Mouse (Mus musculus) yolk sac, embryonic 10.5 days (tissue): ENCODE measurements around the gene Snrnp70.
A peak's percentile ranks its signal among the peaks of the same experiment; 100 is the strongest.
"Not testable (repeated sequence)": the region's sequence is repeated elsewhere in the genome, so short reads cannot be mapped to it uniquely, and the experiment has no call there.

ENCODE experiments used
- DNase-seq: peaks from one replicate; pipeline ENCODE4 v3.0.0-alpha.2; 2017; ENCODE audit warnings: low spot score

Snrnp70 gene

DNA sequence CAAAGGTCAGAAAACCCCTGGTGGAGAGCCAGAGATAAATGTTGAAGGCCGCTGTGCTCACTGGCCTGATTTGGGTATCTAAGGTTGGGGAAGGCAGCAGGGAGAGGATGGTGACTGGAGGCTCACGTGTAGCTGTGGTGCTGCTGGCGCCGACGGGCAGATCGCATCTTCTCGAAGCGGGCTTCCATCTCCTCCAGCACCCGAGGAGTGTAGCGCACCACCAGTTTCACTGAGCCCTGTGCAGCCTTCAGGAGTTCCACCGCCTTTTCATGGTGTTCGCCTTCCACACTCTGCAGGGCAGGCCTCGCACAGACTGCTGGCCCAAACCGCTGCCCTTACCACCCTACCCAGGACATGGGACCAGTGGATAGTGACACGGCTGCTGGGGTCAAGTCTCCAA, 27.4 kb downstream of the Snrnp70 start:
- DNase-seq: no peak

DNA sequence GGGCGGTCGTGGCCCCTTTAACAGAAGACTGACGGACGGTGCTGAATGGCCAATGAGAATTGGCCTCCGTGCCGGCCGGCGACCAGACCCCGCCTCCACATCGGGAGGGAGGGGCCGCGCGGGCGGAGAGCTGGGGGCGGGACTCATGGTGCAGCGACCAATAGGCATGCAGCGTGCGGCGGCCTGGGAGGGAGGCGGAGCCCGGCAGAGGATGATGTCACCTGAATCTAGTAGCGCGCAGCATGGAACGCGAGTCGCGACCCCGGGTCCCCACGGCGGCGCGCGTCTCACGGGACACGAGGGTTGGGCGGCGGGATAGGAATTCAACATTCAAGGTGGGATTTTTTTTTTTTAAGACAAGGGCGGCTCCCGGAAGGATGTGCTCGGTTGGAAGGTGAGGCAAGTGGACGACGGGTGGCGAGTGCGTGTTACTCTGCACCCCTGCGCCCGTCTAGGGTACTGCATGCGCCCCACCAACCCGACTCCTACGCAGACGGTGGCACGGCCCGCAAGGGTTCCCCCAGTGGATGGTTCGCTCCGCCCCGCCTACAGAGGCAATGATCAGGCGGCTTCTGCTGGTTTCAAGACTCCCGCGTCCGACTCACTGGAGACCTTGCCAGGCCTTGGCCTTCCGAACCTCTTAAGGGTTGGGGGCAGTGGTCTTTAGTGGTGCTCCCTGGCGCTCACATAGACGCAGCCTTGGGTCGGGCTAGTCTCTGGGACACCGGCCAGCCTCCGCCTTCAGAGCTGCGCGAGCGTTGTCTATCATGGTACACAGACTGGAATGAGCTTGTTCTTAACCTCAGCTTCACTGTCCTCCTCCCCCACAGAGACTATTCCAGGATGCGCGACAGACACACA, 28.3 kb downstream of the Snrnp70 start:
- peak; percentile 97 for DNase-seq

DNA sequence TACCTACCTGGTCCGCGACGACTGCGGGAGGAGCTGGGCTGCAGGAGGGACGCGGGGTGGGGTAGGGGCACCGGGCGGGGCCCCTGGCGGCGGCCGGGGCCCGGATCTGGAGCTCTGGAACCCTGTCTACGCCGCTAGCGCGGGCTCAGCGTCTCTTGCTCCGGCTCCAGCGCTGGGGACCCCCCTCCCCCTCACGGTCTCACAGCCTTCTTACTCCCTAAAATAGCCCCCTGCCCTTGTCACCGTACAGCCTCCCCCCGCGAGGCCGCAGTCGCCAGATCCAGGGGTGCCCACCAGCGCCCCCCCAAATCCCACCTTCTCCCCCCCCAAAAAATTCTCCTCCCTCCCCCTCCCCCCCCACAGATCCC, 28.9 kb downstream of the Snrnp70 start, which contains the start of gene Ppfia3:
Gene Ppfia3 (minus strand): TSS at position 368 of the 368 bp plus-strand sequence.
- DNase-seq: no peak

DNA sequence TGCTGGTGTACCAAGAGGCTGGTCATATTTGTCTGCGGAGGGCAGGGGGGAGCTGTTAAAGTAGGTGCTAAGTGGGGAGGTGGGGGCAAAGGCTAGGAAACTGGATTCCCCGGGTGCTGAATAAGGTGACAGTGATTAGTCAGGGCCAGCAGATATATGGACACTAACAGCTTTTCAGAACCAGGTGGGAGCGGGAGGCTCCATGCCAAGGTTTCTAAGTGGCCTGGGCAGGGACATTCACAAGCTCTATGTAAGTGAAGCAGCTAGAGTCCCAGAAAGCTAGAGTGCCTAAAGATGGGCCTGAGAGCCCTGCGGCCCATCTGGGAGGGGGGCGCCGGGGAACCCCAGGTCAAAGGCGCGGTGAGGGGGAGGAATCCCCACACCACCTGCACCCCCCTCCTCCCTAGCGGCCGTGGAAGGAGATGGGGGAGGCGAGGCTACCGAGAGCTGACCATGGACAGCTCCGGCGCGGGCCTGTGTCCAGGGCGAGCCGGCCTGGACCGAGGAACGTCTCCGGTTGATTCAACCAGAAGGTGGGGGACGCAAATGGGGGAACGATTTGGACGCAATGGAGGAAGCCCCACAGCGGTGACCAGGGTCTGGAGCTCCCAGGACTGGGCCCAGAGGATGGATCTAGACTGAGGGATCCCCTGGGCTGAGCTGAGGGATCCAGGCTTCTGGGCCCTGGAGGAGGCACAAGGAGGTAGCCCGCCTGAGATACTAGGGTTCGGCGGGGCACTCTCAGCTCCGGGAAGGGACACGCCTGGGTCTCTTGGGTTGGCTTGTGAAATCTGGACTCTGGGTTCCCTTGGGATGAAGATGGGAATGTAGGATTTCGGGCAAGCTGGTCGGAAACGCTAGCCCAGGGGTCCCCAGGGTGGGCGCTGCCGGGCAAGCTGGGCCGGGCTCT, 29.5 kb downstream of the Snrnp70 start:
- DNase-seq: peak; percentile 51

DNA sequence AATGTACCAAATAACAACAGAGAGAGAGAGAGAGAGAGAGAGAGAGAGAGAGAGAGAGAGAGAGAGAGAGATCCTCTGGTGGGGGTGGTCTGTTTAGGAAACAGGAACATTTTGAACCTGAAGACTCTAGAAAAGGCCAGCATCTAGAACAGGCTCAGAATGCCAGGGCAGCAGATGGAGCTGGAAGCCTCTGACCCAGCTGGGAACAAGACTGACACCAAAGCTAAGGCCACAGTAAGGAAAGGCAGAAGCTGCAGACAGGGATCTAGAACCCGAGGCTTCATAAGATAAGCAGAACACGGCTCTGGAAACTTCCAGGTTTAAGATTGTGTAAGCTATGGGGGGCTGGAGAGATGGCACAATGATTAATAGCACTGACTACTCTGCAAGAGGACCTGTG, 31.6 kb downstream of the Snrnp70 start:
- DNase-seq: no peak

DNA sequence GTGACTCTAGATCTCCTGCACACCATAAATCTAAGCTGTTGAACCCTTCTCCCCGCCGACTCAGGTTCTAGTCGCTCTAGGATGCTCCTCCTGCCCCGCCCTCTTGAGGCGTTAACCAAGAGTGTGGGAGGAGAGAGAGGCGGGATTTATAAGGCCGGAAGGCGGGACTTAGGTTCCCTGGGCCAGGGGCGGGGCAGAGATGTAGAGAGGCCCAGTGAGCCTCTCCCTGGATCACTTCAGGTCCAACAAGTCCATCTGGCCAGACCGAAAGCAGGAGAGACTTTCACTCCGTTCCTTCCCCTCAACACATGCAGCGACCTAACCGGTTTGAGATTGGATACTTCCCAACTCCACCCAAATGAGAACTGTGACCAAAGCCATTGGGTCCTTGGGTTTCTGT, 32.7 kb downstream of the Snrnp70 start:
- DNase-seq: no peak

DNA sequence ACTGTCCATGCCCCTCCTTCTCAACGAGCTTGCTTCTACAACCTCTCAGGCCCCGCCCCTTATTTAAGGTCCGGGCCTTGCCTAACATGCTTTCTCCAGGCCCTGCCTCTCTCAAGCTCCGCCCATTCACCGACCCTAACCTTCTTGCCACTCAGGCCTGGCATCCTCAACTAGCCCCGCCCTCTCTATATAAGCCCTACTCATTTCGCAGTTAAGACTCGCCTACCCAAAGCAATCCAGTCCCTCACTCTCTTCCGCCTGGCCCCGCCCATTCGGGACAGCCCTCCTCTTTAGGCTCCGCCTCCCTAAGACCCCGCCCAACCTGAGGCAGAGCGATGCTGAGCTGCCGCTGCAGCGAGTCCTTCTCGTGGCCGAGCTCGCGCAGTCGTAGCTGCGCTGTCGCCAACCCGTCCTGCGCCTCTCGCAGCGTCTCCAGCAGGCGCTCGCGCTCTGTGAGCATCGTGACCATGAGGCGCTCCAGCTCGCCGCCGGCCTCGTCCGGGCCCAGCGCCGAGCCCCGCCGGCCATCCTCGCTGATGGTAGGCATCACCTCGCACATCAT, 34.2 kb downstream of the Snrnp70 start:
- DNase-seq: peak; percentile 79

DNA sequence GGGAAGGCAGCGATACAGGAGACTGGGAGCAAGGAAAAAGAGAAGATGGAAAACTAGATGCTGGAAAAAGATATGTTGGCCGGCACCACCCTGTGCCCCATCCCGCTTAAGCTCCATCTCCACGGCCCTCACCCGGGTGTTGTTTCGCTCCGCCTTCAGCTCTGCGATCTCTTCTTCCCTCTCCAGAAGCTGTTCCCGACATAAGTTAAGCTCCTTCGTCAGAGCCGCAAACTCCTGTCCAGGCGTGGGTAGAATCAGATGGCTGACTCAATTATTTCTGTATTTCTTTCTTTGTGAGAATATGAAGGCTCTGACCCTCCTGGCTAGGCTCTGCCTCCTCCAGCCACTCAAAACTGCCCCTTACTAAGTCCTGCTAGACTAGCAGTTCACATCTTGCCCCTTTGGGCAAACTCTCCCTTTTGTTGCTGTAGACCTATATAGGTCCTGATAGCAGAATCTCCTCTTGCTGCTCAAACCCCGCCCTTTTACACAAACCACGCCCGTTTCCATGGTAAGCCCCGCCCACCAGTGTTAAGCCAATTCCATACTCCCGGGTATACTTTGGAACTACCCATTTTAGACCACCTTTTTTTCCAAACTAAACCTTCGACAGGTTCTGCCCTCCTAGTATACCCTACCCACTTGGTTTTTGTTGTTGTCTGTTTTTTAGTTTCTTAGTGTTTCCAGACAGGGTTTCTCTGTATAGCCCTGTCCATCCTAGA, 35.0 kb downstream of the Snrnp70 start:
- no peak for DNase-seq

DNA sequence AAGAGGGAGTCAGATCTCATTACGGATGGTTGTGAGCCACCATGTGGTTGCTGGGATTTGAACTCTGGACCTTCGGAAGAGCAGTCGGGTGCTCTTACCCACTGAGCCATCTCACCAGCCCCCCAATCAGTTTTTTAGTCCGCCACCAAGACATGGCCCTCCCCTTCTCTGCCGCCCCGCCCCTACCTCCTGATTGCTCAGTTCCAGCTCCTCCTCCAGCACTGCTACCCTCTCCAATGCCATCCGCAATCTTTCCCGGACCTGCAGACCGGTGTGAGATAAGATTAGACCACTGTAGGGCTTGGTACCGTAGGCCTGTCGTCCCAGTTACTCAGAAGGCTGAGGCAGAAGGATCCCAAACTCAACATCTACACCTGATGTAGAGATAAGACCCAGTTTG, 36.5 kb downstream of the Snrnp70 start:
- DNase-seq: not testable (repeated sequence)

DNA sequence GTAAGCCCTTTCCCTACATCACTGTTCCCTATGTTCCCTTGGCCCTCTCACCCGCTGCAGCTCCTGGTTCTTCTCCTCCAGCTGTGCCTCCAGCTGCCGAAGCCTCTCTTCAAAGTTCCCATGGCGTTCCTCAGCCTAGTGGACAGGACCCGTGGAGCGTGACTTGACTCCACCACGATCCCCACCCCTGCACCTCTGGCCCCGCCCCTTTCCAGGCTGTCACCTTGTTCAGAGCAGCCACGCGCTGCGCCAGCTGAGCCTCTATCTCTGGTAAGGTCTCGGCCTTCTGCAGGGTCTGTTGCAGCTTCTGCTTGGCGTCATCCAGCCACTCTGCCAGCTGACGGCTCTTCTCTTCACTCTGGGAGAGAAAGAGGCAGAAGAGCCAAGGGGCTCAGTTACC, 39.5 kb downstream of the Snrnp70 start:
- no peak for DNase-seq

DNA sequence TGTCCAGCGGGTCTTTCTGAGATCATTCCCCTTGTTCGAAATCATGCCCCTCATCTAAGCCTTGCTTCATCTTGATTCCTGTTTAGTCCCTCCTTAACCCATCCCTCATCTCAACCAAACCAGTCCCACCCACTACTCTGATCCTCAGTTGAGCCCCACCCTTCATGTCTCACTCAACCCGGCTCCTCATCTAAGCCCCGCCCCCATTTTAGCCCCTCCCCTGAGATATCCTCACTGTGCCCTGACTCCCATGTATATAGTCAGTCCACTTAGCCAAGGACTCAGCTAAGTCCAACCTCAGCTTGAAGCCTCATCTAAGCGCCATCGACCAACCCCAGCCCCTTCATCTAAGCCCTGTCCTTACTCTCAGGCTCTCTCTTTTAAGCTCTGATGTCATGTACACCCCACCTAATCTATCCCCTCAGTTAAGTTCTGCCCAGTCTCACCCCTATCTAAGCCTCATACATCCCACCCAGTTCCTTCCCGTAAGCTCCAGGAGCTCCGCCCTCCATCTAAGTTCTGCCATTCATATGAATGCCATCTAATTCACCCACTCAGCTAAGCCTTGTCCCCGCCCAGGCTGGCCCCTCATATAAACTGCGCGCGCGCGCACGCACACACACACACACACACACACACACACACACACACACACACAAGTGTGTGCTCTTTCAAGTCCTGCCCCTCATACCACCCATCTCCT, 40.1 kb downstream of the Snrnp70 start:
- DNase-seq: no peak

DNA sequence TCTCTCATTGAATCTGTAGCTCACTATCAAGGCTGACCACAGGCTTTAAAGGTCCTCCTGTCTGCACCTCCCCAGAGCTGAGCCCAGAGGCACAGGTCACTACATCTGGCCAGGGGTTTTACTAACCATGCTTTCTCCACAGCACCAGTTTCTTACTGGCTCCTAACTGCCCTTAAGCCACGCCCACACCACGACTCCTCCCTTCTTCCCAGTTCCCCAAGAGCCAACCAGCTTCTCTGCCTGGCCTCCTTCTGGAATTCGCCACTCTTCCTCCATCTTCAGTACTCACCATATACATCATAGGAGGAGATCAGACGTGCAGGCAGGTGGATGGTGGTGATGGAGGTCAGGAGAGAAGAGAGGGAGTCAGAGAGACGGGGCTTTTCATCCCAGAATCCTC, 42.5 kb downstream of the Snrnp70 start:
- DNase-seq: no peak

DNA sequence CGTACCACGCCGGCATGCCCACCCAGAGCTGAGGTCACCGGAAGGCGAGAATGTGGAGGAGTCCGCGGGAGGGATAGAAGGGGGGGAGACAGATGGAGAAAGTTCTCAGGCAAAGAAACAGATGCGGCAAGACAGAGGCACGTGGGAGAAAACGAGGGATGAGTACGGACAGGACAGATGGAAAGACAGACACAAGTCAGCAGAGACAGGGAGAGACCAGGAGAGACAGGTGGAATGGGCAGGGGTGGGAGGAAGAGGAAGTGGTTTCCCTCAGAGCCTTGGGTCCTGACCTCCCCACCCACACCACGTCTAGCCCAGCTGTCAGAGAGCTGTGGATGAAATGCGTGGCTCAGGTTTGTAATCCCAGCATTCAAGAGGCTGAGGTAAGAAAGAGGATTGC, 48.6 kb downstream of the Snrnp70 start:
- DNase-seq: no peak

DNA sequence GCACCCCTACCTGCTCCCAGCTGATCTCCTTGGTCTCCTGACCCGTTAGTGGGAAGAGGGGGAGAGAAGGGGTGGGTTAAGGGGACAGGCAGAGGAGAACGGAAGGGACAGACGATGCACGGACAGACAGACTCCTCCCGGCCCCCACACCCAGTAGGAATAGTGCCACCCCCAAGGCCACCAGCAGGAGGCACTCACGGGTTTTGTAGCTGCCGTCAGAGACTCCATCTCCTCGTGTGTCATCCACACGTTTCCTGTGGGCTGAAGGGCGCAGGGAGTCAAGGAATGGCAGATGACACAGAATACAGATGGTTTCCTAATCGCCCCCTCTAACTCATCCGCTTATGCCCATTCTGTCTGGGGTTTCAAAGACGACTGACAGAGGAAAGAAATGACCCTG, 52.0 kb downstream of the Snrnp70 start:
- no peak for DNase-seq

DNA sequence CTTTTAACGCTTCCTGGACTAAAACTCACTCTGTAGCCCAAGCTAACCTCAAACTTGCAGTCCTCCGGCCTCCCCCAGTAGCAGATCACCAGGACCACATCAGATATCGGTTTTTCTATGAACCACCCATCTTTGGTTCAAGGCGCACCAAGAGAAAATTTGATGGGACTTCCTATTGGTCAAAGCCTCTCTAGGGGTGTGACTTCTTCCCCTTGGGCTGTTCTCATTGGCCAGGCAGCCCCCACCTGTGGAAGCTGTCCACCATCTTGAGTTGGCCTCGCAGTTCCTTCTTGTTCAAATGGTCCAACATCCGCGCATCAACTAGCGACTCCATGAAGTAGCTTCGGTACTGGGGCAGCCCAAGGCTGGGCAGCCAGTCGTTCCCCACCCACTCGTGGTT, 53.5 kb downstream of the Snrnp70 start:
- no peak for DNase-seq

DNA sequence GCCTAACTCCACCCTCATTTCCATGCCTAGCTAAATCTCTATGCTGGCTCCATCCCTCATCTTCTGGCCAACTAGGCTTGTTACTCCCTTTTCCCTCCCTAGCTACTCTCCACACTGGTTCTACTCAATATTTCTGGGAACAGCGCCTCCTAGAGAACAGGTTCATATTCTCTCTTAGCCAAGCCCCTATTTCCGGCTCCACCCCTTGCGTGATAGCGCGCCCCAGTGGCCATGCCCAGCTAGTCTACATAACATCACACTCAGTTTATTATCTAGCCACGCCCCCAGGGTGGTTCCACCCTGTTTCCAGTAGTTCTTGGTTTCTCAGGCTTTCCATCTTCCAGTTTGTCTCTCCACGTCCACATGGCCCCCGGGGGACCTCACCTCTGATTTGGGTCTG, 54.2 kb downstream of the Snrnp70 start:
- DNase-seq: peak; percentile 51

DNA sequence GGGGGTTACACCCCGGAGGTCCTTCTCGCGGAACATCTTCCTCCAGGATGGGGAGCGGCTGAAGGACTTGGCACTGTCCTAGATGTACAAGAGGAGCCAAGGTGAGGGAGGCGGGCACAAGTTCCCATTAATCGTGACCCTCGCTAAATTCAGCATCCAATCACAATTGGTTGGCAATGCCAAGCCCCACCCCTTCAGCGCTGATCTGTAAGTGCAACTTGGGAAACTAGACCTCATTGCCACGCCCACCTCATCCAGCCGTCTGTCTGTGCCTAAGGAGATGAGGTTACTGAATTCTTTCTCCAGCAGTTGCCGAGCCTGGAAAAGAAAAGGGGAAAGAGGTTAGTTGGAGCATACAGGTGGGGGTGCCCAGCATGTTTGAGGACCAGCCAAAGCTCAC, 54.9 kb downstream of the Snrnp70 start:
- peak; percentile 58 for DNase-seq

DNA sequence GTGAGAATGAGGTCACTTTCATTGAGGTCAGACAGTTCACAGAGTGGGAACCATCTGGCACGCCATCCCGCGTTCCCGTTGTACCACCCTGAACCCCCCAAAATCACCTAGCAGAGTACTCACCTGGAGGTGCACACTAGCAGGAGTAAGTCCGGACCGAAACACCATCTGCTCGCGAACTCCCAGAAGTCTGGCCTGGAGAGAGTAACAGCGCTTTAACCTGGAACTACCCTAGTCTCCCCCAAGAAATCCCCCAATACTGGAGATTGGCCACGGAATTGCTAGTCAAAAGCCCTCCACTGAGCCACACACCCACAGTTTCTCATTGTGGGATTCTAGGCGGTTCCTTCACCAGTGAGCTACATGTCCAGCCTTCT, 55.5 kb downstream of the Snrnp70 start:
- DNase-seq: no peak

DNA sequence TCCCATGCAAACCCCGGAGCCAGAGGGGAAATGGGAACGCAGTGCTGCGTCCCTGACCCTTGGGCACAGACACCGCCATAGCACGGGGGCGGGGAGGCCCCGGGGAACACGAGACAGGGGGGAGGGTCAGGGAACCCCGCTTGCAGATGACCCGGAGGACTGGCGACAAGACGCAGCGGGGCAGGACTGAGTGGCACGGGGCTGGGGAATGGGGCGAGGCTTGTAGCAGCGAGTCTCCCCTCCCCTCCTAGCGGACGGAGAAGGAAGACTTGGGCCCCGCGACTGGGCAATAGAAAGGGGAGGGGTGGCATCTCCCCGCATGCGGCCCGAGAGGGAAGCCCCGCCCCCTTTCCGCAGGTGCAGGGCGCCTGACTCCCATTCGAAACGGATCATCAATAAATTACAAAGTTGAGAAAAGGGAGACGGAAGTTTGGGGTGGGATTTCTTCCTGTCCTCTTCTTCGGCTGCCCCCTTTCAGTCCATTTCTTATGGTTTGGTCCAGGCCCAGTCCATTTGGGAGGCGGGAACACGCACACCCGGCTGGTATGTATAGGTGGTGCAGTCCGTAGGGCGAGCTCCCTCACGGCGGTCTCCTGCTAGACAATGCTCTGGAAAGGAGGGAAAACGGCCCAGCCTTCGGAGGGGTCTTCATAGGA, 56.0 kb downstream of the Snrnp70 start:
- DNase-seq: peak; percentile 86

DNA sequence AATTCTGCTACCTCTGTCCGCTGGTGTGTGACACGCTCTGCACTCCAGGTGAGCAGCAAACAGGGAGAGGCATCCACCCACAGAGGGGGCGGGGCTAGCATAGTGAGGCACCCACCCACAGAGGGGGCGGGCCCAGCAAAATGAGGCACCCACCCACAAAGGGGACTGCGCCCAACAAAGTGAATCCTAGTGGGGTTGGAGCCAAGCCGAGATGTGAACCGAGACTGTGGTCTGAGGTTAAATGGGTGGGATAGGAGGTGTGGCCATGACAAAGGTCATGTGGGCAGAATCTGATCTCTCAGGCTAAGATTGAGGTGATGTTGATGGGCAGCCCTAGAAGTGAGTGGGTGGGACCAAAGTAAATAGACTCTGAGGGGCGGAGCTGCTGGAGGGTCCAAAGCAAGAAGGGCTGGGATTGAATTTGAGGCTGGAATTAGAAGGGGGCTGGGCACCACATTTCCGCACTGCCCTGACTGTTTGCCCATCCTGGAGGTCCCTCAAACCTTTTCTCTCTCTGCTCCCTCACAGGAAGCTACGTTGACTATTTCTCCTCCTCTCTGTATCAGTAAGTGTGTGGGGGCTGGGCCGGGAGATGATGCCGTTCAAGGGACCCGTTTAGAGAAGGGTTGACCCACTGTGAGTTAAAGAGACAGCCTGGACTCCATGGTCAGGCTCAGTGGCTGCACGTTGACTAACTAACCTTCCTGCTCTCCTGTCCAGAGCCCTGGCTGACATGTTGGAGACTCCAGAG, 57.2 kb downstream of the Snrnp70 start:
- peak; percentile 29 for DNase-seq
